Mouse (Mus musculus) right cerebral cortex, adult 2 months (tissue): Measurements from ENCODE around the gene Hacd1.
"Not testable (repeated sequence)": the region's sequence is repeated elsewhere in the genome, so short reads cannot be mapped to it uniquely, and the experiment has no call there.

Experiments used
- DNase-seq, 2 experiments: peaks; one replicate each; pipeline ENCODE4 v3.0.0; 2021 to 2022; ENCODE audit warnings: low spot score in 2 of 2

Hacd1 gene

DNA sequence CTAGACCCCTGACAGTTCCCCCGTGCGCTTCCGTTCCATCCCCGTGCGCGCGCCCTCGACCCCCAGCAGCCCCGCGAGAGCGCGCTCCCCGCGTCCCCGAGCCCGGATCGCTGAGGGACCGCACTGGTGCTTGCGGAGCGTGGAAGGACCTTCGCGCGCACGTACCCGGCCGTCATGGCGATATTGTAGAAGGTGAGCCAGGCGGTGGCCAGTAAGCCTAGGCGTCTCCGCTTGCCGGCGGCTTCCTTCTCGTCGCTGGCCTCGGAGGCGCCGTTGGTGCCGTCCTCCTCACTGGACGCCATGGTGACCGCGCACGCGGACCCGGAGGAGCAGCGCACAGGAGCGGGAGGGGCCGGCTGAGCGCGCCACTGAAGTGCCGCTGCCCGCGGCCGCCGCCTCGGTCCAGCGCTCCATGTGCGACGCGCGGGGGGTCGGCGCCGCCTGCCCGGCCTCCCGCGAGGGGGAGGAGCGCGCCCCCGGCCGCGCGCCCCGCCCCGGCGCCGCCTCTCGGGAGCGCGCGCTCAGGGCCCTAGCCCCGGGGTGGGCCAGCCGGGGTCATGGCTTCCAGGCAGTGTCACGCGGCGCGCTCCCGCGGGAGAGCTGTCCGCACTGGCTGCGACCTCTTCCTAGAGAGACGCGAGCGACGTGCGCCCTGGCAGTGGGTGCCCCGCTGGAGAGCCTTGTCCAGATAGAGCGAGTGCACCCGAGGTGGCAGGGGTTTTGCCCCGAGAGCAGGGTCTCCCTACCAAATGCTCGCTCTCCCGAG is at the start of gene Hacd1:
TSS of gene Hacd1 (minus strand) at position 570 of the 766 bp plus-strand sequence.
- DNase-seq = peak; percentile 75 to 83

DNA sequence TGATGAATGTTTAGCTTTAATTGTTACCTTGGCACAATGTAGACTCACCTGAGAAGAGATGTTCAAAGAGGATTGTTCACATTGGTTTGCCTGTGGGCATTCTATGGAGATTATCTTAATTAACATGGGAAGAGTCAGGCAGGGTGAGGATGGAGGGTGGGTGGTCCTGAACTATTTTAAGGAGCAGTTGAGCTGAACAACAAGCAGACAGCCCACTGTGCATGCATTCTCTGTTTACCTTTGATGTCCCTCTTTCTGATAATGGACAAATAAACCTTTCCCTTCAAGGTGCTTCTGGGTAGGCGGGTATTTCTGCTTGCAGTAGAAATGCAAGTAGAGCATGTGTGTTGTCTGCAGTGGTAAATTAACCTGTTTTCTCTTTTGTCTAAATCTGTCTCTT is 48.0 kb upstream of the Hacd1 start:
- no peak for DNase-seq

DNA sequence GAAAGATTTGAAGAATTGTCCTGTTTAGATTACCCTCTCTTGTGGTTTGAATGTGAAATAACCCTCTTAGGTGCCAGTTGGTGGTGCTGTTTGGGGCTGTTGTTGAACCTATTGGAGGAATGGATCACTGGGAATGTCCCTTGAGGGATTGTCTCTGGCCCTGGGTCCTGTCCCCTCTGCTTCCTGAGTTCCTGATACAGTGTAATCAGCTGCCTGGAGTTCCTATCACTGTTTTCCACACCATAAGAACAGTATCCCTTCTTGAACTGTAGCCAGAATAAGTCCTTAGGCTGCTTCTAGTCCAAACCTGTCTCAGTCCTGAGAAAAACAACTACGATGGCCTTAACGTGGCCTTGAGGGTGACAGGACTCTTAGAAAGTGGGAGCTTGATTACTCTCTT is 46.7 kb upstream of the Hacd1 start:
- DNase-seq = no peak

DNA sequence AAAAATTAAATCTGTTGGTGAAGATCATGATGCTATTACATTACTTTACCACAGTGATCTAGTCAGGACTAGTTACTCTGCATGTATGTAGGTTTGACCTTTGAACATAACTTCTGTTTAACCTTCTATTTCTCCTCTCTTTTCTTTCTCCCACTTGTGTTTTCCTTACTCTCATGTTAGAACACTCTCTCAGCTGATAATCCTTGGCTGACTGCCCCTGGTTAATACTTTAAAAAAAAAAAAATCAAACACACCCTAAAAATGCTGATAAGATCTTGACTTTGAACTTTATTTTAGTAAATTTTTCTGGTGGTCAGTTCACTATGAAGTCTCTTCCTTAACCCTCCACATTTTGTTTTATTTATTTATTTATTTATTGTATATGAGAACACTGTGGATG is 44.6 kb upstream of the Hacd1 start:
- no peak for DNase-seq

DNA sequence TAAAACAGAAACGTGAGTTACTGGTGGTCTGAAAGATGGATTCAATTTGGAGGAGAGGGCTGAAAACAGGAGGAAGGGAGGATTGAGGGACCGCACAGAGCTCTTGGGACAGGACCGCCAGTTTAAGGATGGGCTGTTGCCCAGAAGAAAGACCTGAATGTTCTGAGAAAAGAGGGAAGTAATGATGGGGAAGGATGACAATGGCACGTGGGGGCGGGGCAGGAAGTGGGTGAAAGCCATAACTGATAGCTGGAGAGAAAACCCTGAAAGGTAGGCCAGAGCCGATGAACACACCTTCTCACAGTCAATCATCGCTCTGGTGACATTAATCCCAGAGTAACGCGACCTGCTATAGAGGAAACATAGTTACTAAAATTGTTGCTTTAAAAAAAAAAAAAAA is 22.6 kb upstream of the Hacd1 start:
- DNase-seq = not testable (repeated sequence)

DNA sequence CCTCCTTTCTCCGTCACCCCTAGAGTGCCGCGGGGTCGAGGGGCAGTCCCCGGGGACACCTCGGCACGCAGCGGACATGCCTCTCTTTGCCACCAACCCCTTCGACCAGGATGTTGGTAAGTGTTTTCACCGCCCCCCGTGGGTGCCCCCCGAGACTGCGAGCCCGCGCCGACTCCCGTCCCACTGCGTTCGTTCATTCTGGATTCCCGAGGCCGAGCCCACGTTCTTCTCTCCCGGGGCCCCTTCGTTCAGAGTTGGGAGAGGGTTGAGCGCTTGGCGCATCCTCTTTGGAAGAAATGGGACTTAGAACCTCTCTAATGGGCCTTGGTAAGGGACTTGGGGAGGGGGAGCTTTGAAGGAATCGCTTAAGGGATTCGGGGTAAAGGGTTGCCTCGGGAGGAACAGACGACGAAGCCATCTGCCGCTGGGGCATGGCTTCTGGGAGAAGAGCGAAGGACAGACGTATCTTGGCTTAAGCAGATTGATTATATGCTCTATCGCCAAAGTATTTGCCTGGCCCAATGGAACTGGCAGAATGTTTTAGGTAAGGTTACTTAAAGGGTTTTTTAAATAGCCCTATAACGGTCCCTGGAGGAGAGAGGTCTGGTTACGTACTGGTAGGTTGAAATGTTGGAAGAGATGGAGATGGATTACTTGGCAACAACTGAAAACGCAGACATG is 18.4 kb upstream of the Hacd1 start:
- DNase-seq = no peak

DNA sequence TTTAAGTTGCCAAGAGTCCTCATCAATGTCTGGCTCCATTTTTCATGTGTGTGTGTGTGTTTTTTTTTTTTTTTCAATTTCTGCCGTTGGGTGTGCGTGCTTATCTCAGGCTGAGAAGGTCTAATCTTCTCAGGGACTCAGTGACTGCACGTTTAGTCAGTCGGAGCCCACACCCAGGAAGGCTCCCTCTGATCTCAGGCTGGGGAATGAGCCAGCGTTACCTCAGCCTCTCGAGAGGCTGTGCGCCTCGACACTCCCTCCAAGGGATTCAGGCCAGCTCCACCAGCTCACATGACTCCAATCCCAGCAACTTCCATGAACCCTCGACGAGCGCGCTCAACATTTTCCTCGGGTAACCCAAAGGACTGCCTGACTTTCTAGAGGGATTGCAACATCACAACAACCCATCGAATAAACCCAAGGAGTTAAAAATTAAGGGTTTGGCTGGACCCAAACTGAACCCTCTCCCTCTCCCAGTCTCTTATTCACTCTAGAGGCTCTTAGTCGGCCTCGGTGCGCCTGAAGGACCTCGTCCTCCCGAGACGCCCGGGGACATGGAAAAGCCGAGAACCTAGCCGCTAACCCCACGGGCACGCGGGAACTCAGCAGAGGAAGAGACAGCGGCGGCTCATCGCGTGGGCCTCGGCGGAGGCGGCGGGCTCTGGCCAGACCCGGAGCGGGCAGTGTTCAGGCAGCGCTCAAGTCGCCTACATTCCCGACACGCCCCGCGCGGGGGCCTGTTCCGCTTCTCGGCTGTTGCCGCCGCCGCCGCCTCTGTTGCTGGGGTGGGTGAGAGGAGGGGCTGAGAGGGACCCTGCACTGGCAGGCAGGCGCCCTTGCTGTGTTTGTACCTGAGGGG is 17.7 kb upstream of the Hacd1 start, which contains the start of gene Stam:
TSS of gene Stam (plus strand) at position 737 of the 859 bp plus-strand sequence.
- peak; percentile 89 to 90 for DNase-seq

DNA sequence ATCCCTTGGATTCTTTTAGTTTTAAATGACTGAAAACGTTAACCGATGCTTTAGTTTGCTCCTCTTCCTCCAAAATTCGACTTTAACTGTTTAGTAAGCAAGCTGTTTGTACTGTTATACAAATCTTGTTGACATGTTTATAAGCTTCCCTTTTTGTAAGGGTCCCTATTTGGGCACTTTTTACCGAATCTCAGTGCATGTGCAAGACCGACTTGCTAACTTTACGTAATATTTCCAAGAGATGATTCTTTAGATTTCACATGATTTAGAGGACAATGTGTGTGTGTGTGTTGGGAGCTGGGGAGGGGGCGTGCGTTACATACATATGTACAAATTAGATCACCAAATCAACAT is 17.1 kb upstream of the Hacd1 start:
- DNase-seq = no peak

DNA sequence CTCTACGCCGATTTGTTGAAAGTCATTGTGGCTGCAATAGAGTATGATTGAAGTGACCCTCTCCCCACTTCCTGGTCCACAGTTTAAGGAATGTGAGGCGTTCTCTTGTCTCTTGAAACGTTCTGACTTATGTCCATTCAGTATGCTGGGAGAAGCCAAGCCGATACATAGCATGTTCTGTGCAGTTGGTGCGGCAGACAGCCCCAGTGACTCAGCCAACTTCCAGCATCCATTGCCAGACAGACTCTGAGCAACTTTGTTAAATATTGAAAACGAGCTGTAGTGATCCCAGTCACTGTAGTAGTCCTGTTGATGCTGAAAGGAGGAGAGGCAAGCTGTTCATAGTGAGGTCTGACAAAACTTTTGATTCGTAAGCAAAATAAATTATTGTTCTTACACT is 14.5 kb upstream of the Hacd1 start:
- no peak for DNase-seq

DNA sequence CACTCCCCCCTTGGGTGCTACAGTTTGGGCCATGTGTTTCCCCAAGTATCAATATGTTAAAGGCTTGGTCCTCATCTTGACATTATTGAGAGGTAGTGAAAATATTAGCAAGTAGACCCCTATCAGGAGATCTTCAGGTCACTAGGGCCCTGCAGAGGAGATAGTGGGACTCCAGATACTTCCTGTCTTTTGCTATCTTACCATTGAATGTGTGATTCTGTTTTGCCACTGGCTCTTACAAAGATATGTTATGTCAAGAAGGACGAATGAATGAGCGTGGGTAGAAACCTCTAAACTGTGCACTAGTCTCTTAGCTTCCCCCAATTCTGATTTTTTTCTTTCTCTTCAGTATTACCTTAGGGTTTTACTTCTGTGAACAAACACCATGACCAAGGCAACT is 13.1 kb upstream of the Hacd1 start:
- DNase-seq = no peak

DNA sequence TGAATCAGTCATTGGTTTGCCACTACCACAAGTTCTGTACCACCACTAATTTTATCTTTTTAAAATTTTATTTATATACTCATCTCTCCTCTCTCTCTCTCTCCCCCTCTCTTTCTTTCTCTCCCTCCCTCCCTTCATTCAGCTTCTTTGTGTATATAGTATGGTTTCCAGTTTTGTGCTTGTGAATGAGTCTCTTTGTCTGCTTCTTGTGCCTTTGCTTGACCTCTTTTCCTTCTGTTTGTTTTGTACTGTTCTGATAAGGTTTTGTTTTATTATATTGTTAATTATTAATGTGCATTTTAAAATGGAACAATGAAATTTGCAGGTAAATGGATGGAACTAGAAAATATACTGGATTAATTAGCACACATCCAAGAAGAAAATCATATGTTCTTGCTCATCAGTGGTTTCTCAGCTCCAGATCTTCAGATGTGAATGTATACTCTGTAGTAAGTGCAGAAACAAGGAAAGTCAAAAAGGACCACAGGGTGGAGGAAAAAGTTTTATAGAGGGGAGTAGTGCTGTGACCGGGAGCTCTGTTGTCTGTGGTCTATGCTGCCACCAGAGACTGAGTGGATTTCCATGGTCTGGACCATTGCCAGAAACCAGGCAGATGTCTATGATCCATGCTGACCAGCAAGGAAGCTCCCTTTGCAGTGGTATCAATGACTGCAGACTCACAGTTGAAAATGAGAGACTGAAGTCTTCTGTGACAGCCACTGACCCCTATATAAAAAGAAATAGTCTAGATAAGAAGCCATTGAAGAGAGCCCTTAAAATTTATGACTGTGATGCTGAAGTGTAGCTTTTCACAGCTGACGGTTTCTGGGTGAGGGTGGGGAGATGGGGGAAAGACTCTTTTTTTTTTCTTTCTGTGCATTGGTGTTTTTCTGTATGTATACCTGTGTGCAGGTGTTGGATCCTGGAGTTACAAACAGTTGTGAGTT is 10.0 kb upstream of the Hacd1 start:
- no peak for DNase-seq

DNA sequence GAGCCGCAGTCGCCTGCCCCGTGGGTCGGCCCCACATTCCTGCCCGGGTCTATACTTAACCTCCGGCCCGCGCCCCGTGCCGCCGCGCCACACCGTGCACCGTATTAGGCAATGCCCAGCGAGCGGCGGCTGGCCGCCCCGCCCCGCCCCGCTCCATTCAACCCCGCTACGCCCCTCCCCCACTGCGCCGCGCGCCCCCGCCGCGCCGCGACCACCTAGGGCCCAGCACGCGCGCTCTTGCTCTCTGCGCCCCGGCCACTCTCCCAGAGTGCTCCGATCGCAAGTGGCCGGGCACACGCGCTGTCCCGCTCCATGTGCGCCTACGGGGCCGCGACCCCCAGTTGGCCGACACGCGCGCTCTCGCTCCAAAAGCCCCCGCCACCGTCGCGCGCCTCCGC is 768 bp downstream of the Hacd1 start:
- DNase-seq = peak; percentile 43 to 56

DNA sequence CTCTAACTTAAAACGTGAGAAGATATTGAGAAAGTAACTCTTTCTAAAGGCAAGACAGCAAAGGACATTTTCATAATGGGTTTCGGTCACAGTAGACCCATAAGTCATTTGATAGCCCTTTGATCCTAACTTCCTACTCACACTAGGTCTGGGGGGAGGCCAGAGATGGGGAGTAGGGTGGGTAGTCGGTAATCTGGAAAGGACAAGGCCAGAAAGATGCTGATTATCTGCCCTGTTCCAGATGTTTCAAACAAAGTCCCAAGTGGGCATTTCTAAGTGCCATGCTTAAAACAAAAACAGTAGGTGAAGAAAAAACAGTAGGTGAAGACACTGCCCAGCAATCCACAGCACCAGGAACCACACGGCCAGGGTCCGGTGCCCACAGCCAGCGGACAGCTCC is 1.2 kb downstream of the Hacd1 start:
- no peak for DNase-seq

DNA sequence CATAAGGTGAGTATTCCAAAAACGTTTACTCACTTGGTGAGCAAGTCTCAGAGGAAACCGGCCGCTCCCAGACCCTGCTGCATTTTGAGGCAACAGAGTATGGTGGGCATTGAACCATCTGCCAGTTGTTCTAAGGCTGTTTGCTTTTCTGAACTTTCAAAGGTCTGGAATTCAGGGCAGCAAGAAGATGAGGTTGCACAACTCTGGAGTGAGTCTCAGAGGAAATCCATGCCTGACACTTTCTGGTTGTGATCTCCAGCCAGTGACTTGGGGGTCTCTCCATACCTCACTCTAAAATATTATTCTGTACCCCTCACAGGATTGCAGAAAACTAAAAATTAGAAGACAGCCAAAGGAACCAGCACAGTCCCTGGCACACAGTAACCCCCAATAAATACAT is 1.8 kb downstream of the Hacd1 start:
- no peak for DNase-seq

DNA sequence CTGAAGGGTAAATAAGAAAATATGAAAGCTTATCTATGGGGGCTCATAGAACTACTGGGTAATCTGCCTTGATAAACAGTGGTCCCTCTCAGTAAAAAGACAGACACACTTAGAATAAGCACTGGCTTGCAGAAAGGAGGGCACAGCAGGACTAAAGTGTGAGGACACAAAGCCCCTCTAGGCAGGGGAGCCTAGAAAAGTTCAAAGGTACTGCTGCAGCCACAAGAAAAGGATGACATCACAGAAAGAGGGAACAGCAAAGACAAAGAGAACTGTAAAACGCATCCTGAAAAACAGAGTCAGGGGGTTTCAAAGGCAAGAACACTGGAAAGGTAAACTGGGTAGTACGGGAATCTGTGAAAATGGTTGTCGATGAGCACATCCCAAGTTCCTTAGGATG is 2.3 kb downstream of the Hacd1 start:
- no peak for DNase-seq

DNA sequence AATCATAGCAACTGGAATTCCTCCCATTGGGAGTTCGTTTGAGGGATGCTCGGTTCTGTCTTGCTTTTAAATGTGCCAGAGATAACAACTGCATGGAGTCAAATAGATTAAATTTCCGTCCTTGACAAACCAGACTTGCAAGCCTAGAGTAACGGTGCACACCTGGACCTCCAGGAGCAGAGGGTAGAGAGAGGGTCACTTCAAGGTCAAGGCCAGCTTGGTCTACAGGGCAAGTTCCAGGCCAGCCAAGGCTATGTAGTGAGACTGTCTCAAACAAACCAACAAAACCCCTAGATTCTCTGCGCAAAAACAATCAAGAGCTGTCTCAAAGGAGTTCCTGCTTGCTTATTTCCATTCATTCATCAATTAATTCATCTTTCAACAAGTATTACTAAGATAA is 7.1 kb downstream of the Hacd1 start:
- no peak for DNase-seq

DNA sequence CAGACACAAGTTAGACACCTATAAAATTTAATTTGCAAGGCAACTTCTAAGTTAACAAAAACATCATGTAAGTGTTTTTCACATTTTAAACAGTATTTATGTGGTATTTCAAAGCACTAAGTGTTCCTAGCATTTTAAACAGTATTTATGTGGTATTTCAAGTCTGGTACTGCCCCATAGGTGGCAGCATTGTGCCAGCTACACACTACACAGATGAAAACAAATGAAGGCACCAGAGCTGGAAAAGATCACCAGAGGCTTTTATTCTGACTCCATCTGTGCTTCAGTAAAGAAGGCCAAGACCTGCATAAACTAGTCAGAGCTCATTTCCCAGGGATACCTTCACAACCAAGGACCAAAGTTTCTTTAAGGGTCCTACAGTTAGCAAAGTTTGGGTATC is 7.6 kb downstream of the Hacd1 start:
- peak; percentile 75 to 88 for DNase-seq

DNA sequence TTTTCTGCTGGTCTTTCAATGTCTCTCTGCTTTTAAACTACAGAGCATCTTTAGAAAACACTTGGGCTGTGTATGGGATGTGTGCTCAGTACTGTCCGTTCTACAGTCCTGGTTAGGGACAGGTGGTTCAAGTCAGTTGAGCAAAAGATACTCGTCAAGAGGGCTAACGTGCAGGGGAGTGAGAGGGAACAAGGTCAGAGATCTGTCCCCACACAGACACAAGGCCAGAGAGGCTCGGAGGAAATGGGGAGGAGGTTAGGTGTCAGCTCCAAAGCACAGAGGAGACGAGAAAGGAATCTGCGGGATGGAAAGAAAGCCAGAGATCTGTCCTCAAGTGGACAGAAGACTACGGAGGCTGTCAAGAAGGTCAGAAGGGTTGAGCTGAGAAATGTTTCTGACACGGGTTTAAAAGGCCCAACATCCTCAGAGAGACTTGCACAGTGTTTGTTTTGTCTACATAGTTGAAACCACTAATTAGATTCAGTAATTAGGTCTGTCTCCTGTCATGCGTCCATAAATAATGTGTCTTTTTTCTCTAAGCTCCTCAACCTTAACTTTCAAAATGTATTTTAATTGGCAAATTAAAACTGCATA is 12.3 kb downstream of the Hacd1 start:
- no peak for DNase-seq

DNA sequence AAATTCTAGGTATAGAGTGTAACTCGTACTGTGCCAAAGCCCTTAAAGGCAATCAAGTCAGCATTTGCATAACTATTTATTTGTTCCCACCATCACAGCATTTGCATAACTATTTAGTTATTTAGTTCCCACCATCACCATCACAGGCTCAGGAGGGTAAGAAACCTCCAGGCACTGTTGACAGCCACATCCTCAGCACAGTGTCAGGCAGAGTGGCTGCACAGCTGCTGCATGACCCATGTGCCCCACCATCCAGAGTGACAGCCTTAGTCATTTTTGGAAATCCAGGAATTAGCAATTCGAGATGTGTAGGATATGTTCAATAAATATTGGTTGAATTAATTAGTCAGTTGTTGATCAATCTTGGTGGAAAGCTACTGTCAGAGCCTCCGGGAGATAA is 12.9 kb downstream of the Hacd1 start:
- DNase-seq = no peak

DNA sequence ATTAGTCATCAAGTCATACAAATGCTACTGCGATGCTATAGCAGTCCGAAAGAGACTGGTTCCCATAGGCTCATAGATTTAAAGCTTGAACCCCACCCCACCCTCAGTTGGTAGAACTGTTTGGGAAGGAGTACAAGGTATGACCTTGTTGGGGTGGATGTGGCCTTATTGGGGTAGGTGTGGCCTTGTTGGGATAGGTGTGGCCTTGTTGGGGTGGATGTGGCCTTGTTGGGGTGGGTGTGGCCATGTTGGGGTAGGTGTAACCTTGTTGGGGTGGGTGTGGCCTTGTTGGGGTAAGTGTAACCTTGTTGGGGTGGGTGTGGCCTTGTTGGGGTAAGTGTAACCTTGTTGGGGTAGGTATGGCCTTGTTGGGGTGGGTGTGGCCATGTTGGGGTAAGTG is 14.7 kb downstream of the Hacd1 start:
- DNase-seq = no peak

DNA sequence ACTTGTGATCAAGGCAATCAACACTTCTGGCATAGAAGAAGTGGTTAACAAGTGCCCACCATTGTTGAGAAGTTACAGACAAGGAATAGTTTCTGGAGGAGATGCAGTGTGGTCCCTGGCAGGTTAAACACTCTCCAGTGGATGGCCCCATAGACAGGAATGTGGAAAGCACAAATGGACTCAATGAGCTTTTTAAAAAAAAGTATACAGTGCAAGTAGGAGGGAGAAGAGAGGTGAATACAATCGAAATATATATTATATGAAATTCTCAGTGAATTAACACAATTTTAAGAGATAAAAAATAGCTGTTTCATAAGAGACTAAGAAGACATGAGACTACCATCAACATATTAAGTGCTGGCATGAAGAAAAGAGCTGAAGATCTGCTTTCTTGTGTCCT is 36.7 kb downstream of the Hacd1 start:
- no peak for DNase-seq
